Mouse (Mus musculus) left cerebral cortex, postnatal 25 days (tissue): ENCODE measurements at regions not wholly inside any gene's neighbourhood (a gene's known extent, or its start where the extent isn't known, plus 50 kb on each side); places are given as distances from the start of the nearest gene placed in this dataset.

Source experiments
- DNase-seq, 2 experiments: peaks; one replicate each; pipeline ENCODE4 v3.0.0; 2022; ENCODE audit warnings: low spot score in 2 of 2, mixed read lengths in 1 of 2
- intact Hi-C: fragments of 180-260 bp; cut with DNase I; formaldehyde crosslinking; loops from one replicate; pipeline ENCODE4 v1.15.1; 2025

GRCm38 (mm10) chr7:143951172-143951571 lies 50.6 kb upstream of the Shank2 start:
- peak in 1 of 2 experiments; percentile 13 for DNase-seq

More at GRCm38 (mm10) chr7:143951172-143951571, 50.6 kb upstream of the Shank2 start:
- intact Hi-C loops = no loop called here
